Mouse (Mus musculus) limb, embryonic 10.5 days (tissue): ENCODE measurements at regions not wholly inside any gene's neighbourhood (a gene's known extent, or its start where the extent isn't known, plus 50 kb on each side); places are given as distances from the start of the nearest gene placed in this dataset.

Source experiments
- DNase-seq: peaks from one replicate; pipeline ENCODE4 v3.0.0-alpha.2; 2017; ENCODE audit warnings: low spot score
- H3K27ac ChIP-seq: fragments of 300-500 bp; sonication (generic); 2 replicates; pipeline ENCODE4 v1.5.1; 2016; ENCODE audit warnings: mild to moderate bottlenecking
- H3K27me3 ChIP-seq: fragments of 300-500 bp; sonication (generic); 2 replicates; pipeline ENCODE4 v1.6.1; 2016; ENCODE audit warnings: low read depth, mild to moderate bottlenecking; ENCODE audit not compliant: poor library complexity, severe bottlenecking
- H3K36me3 ChIP-seq: fragments of 300-500 bp; sonication (generic); 2 replicates; pipeline ENCODE4 v1.6.1; 2016; ENCODE audit warnings: mild to moderate bottlenecking, moderate library complexity
- H3K4me1 ChIP-seq: fragments of 300-500 bp; sonication (generic); 2 replicates; pipeline ENCODE4 v1.6.1; 2016
- H3K4me3 ChIP-seq: fragments of 300-500 bp; sonication (generic); 2 replicates; pipeline ENCODE4 v1.5.1; 2016; ENCODE audit warnings: mild to moderate bottlenecking, moderate library complexity
- H3K9me3 ChIP-seq: fragments of 300-500 bp; sonication (generic); replicated peaks from 2 replicates; pipeline ENCODE4 v1.6.1; 2016; ENCODE audit warnings: mild to moderate bottlenecking
- WGBS: fragments of 180-500 bp; shearing (Covaris S2); methylation state at CpG from one replicate; pipeline ENCODE4 v1.1.7; 2016; 5-methylcytosine and 5-hydroxymethylcytosine counted together

- Histone ChIP-seq H3K27me3 (peaks cover 30% of the 10 kb centered on the region; the same call in 1 of the 2 replicates), H3K27ac (no peak overlapping the region), H3K4me1 (peaks cover 13% of the 10 kb centered on the region), H3K9me3 (no peaks in the 10 kb centered on the region), H3K4me3 (no peak overlapping the region), H3K36me3 (no peaks in the 10 kb centered on the region)
- 93% methylated on average over 2 of the region's 2 CpGs for WGBS
- no peak for DNase-seq
Measured at GRCm38 (mm10) chr16:92935848-92936535, 110.0 kb upstream of the Runx1 start.

DNA sequence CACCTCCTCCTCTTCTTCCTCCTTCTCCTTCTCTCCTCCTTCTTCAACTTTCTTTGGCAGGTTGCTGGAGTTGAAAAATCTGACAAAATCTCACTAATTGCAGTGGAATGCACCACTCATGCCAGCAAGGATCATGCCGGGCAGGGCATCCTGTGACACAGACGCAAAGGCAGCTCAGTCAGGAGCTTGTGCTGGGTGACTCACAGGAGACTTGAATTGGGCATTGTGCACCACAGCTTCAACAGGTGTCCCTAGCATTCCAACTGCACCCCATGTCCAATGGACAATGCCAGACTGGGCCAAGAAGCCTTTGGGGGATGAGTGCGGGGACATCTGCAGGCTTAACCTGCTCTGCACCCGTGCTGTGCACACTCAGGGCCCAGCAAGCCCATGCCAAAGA lies 104.2 kb upstream of the Runx1 start:
- DNase-seq: no peak
- H3K4me1 ChIP-seq: peaks cover 41% of the 10 kb centered on the region
- no peaks in the 10 kb centered on the region for H3K36me3 ChIP-seq
- peaks cover 39% of the 10 kb centered on the region for H3K27me3 ChIP-seq
- H3K27ac ChIP-seq: no peak overlapping the region
- no peak overlapping the region for H3K4me3 ChIP-seq
- H3K9me3 ChIP-seq: no peaks in the 10 kb centered on the region
- WGBS: 90% methylated on average over 4 of the region's 4 CpGs

- 19% methylated on average over 7 of the region's 7 CpGs for WGBS
- peak overlapping the region; percentile 37; the same call in 1 of the 2 replicates for H3K27ac ChIP-seq
- 0 out of 2 replicates have a peak overlapping the region, but pooled peaks have one; percentile 1 for H3K4me3 ChIP-seq
- peaks cover 29% of the 10 kb centered on the region for H3K27me3 ChIP-seq
- H3K9me3 ChIP-seq: no peaks in the 10 kb centered on the region
- no peaks in the 10 kb centered on the region for H3K36me3 ChIP-seq
- peaks cover 46% of the 10 kb centered on the region for H3K4me1 ChIP-seq
- peak; percentile 82 for DNase-seq
Measured at GRCm38 (mm10) chr16:92928201-92928600, 102.3 kb upstream of the Runx1 start.

DNA sequence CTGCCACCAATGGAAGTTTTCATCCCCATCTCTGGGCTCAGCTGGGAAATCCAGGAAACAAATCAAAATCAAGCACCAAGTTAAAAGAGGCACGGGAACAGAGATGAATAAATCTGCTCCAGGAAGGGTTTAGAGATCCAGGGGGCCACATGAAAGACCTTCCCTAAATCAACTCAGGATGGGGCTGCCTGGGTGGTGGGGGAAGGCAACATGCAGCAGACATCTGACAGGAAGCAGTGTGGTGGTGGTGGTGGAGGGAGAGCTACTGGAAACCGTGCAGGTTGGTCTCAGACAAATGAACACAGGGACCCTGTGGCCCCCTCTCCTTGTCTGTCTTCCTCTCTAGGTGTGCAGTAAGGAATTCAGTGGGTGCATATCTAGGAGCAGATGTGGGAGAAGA lies 101.7 kb upstream of the Runx1 start:
- H3K4me1 ChIP-seq: peaks cover 46% of the 10 kb centered on the region
- DNase-seq: peak; percentile 58
- H3K27me3 ChIP-seq: peaks cover 27% of the 10 kb centered on the region
- no peaks in the 10 kb centered on the region for H3K9me3 ChIP-seq
- no peaks in the 10 kb centered on the region for H3K36me3 ChIP-seq
- 8% methylated on average over 2 of the region's 2 CpGs for WGBS
- H3K27ac ChIP-seq: peak overlapping the region; percentile 37; the same call in 1 of the 2 replicates
- 0 out of 2 replicates have a peak overlapping the region, but pooled peaks have one; percentile 1 for H3K4me3 ChIP-seq

DNA sequence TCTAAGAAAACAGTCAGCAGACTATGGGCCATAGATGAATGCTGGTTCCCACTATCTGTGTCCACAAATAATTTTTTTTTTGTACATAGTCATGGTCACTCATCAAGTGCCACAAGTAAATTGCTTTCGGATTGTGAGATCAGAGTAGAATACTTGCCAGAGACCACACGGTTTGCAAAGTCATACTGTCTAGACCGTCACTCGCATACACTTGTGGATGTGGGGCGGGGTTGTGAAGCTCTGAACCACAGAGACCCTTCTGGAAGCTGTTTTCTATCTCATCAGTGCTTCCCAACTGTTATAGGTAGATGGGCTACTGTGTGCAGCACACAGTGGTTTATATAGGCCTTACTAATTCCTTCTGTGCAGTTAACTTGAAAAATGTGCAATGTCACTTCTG lies 100.9 kb upstream of the Runx1 start:
- H3K4me1 ChIP-seq: peaks cover 49% of the 10 kb centered on the region
- peaks cover 27% of the 10 kb centered on the region for H3K27me3 ChIP-seq
- H3K9me3 ChIP-seq: no peaks in the 10 kb centered on the region
- no peak overlapping the region for H3K4me3 ChIP-seq
- WGBS: 81% methylated on average over 5 of the region's 5 CpGs
- H3K36me3 ChIP-seq: no peaks in the 10 kb centered on the region
- no peak overlapping the region for H3K27ac ChIP-seq
- no peak for DNase-seq

- Histone ChIP-seq H3K4me1 (peaks cover 15% of the 10 kb centered on the region), H3K4me3 (no peak overlapping the region), H3K9me3 (no peaks in the 10 kb centered on the region), H3K27me3 (peaks cover 19% of the 10 kb centered on the region), H3K27ac (no peak overlapping the region), H3K36me3 (no peaks in the 10 kb centered on the region)
- WGBS: 91% methylated on average over 4 of the region's 4 CpGs
- no peak for DNase-seq
Measured at GRCm38 (mm10) chr16:92920947-92921346, 95.0 kb upstream of the Runx1 start.

DNA sequence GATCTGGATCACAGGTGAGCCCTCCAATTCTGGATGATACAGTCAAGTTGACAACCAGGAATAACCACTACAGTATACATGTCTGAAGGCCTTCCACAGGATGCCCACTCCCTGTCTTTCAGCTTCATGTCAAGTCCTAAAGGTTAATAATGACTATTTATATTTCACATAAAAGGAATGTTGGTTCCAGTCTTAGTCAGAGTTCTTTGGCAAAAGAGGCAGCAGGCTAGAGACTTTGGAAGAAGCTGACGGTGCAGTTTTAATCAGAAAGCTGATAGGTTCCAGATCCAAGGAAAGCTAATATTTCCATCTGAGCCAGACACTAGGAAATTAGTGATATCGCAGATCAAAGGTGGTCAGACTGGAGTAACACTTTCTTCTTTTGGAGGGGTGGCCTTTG lies 91.4 kb upstream of the Runx1 start:
- Histone ChIP-seq H3K4me3 (no peak overlapping the region), H3K9me3 (no peaks in the 10 kb centered on the region), H3K27me3 (peaks cover 12% of the 10 kb centered on the region; the same call in 1 of the 2 replicates), H3K27ac (no peak overlapping the region), H3K4me1 (peaks cover 6% of the 10 kb centered on the region), H3K36me3 (no peaks in the 10 kb centered on the region)
- DNase-seq: no peak
- WGBS: 87% methylated on average over 2 of the region's 2 CpGs

DNA sequence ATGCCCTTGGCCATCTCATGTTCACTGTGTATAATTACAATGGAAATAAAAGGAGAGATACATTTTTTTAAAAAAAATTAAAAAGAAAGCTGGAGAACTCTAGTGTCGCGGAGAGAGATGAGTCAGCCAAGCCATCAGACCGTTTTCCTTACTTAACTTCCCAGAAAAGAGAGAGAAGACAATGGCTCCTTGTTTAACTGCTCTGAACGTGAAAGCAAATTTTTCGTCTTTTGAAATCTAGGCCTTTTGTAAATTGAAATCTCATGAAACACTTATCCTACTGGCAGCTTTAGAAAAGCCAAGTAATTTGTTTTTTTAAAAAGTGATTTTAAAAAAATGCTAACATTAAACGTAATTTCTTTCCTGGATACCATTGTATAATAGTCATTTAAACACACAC lies 89.7 kb upstream of the Runx1 start:
- no peak for DNase-seq
- H3K4me1 ChIP-seq: no peaks in the 10 kb centered on the region
- H3K9me3 ChIP-seq: no peaks in the 10 kb centered on the region
- peaks cover 12% of the 10 kb centered on the region; the same call in 1 of the 2 replicates for H3K27me3 ChIP-seq
- 89% methylated on average over 6 of the region's 6 CpGs for WGBS
- no peak overlapping the region for H3K27ac ChIP-seq
- no peaks in the 10 kb centered on the region for H3K36me3 ChIP-seq
- H3K4me3 ChIP-seq: no peak overlapping the region

DNA sequence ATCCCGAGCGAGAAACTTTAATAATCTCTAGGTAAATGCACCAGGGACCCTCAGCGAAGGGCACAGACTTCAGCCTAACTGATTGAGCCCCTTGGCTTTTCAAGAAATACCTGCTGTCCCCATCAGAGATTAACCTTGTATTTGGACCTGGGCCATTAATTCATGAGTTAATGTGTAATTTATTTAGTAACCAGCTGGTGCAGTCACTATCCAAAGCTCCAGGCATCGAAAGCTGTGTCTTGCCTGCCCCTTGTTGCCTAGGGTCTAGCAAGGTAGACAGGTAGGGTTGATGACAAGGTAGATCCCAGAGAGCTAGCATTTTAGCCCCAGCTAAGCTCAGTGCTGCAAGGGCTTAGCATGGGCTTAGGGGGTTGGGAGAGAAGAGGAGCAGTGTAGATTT lies 80.9 kb upstream of the Runx1 start:
- Histone ChIP-seq H3K27me3 (peaks cover 18% of the 10 kb centered on the region; the same call in 1 of the 2 replicates), H3K4me1 (peaks cover 7% of the 10 kb centered on the region), H3K4me3 (no peak overlapping the region), H3K36me3 (no peaks in the 10 kb centered on the region), H3K27ac (no peak overlapping the region), H3K9me3 (no peaks in the 10 kb centered on the region)
- DNase-seq: no peak
- WGBS: 92% methylated on average over 4 of the region's 4 CpGs

GRCm38 (mm10) chr16:92905626-92906025 lies 79.7 kb upstream of the Runx1 start:
- no peak for DNase-seq
- peaks cover 21% of the 10 kb centered on the region; the same call in 1 of the 2 replicates for H3K27me3 ChIP-seq
- WGBS: 94% methylated on average over 6 of the region's 6 CpGs
- H3K36me3 ChIP-seq: no peaks in the 10 kb centered on the region
- H3K4me1 ChIP-seq: peaks cover 7% of the 10 kb centered on the region
- H3K4me3 ChIP-seq: no peak overlapping the region
- no peak overlapping the region for H3K27ac ChIP-seq
- H3K9me3 ChIP-seq: no peaks in the 10 kb centered on the region

- 66% methylated on average over 9 of the region's 9 CpGs for WGBS
- no peaks in the 10 kb centered on the region for H3K9me3 ChIP-seq
- DNase-seq: no peak
- peaks cover 10% of the 10 kb centered on the region for H3K4me1 ChIP-seq
- H3K27ac ChIP-seq: no peak overlapping the region
- H3K27me3 ChIP-seq: peaks cover 21% of the 10 kb centered on the region; the same call in 1 of the 2 replicates
- no peaks in the 10 kb centered on the region for H3K36me3 ChIP-seq
- H3K4me3 ChIP-seq: no peak overlapping the region
Measured at GRCm38 (mm10) chr16:92903892-92904473, 78.0 kb upstream of the Runx1 start.

DNA sequence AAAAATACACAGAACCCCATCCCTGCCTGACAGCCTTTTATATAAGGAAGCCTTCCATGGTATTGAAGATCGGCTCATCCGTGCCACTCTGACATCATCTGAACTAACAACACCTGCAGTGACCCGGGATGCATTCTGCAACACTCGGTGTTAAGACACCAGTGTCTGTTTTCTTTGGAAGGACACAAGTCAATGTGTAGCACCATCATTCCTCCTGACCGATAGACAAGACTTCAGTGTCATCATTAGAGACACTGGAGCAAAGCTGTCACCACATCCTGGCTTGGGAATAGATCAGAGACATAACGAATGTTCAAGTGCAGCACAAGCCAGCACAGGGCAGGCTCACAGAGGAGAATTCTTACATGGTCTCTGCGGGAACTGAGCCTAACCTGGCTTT lies 77.5 kb upstream of the Runx1 start:
- Histone ChIP-seq H3K36me3 (no peaks in the 10 kb centered on the region), H3K4me3 (no peak overlapping the region), H3K4me1 (peaks cover 10% of the 10 kb centered on the region), H3K27me3 (peaks cover 24% of the 10 kb centered on the region; the same call in 1 of the 2 replicates), H3K9me3 (no peaks in the 10 kb centered on the region), H3K27ac (no peak overlapping the region)
- WGBS: 89% methylated on average over 7 of the region's 7 CpGs
- no peak for DNase-seq

- Histone ChIP-seq H3K9me3 (no peaks in the 10 kb centered on the region), H3K36me3 (no peaks in the 10 kb centered on the region), H3K27me3 (peaks cover 48% of the 10 kb centered on the region), H3K27ac (no peak overlapping the region), H3K4me1 (peaks cover 10% of the 10 kb centered on the region), H3K4me3 (no peak overlapping the region)
- 94% methylated on average over 1 of the region's 1 CpGs for WGBS
- no peak for DNase-seq
Measured at GRCm38 (mm10) chr16:92899704-92900103, 73.8 kb upstream of the Runx1 start.
